8 mouse cellular contexts compared by ENCODE assay signal in the genomic region with DNA sequence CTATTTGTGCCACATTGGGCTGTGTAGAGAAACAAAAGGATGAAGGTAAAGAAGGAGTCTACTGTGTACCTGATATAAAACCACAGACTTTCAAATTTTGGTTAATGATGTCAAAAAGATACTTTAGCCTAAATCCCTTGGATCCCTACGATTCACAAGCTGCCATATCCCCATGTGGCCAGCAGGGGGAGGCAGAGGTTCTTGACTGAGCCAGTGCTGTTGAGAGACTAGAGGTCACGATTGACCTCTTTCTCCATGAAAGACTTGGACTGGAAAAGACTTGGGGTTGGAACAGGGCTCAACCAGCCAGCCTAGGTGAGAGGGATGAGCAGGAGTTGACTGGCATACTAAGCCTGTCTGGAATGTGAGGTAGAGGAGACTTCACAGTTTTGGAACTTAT. TPM values are rescaled to one million over a fixed set of nuclear protein-coding genes. Genes with fewer than 3 reads are reported as not detected.
DNase-seq lines count a peak whose midpoint lies in the region; ATAC-seq and TF ChIP-seq lines count a peak whose summit lies in the region.
"Had no signal": no experiment of that assay in that cellular context is flagged by ENCODE, and none has a peak within 500 bp of the region (broad histone marks: within the 10 kb centered on the region; RNA-seq: fewer than 3 reads in every experiment).

No protein-coding gene starts in this region.

- TF ChIP-seq POLR2A in CH12.LX (IDR thresholded peaks at IDR 0.05; ENCODE audit: low read depth, low read length), result no peak
- no peak for TF ChIP-seq POLR2A in brain, embryonic 14.5 days (IDR thresholded peaks at IDR 0.05; ENCODE audit: borderline replicate concordance, extremely low read depth, insufficient read depth, insufficient read length, poor library complexity, severe bottlenecking)

- H3K9me3 ChIP-seq in CH12.LX (replicated peaks; ENCODE audit: low read length), result no peaks in the 10 kb centered on the region
- no peaks in the 10 kb centered on the region for H3K9me3 ChIP-seq in lung, embryonic 14.5 days (ENCODE audit: low read depth, low read length)

- 2% methylated on average over 2 of the region's 2 CpGs for WGBS in lung, embryonic 14.5 days

- ATAC-seq in erythroid progenitor cell, adult 5-6 weeks (replicated peaks; ENCODE audit: low FRiP score, poor library complexity, severe bottlenecking), result peak; percentile 67
- no peak for ATAC-seq in lung, embryonic 14.5 days (ENCODE audit: insufficient read depth)

- in situ Hi-C loops in CH12.LX (cut with MboI; ENCODE audit: low pct_ligation_motif_present, low pct_unique_long_range_greater_than_20kb, low sequenced_read_pairs), result loop anchor here (25.0 kb wide), 1 partner anchor 108 kb away; no protein-coding TSS in a partner anchor

- no peak for TF ChIP-seq EP300 in CH12.LX (IDR thresholded peaks at IDR 0.05; ENCODE audit: low read length)

- no peaks in the 10 kb centered on the region for H3K79me3 ChIP-seq in C2C12 (ENCODE audit: low read depth)

- H3K36me3 ChIP-seq in C2C12 (ENCODE audit: control insufficient read depth, insufficient read depth), result no peaks in the 10 kb centered on the region
- no peaks in the 10 kb centered on the region for H3K36me3 ChIP-seq in CH12.LX (replicated peaks in 1 of 2; ENCODE audit: control insufficient read depth in 1 of 2, insufficient read depth in 1 of 2, low read length in 1 of 2)
- H3K36me3 ChIP-seq in lung, embryonic 14.5 days (ENCODE audit: insufficient read depth), result no peaks in the 10 kb centered on the region

- TF ChIP-seq CTCF in C2C12 (IDR thresholded peaks at IDR 0.05; ENCODE audit: control insufficient read depth, insufficient read depth, insufficient read length) (peak; percentile 35), CH12.LX (conservative IDR thresholded peaks at IDR 0.05 in 1 of 2, IDR thresholded peaks at IDR 0.05 in 1 of 2; ENCODE audit: low read depth in 2 of 2, low read length in 2 of 2) (peak; percentile 94 to 97)
- TF ChIP-seq CTCF in brain, embryonic 14.5 days (IDR thresholded peaks at IDR 0.05; ENCODE audit: borderline replicate concordance, extremely low read depth, insufficient read depth, insufficient read length), result peak; percentile 81; the same call in 1 of the 2 replicates
- peak; percentile 94 for TF ChIP-seq CTCF in lung, embryonic 14.5 days (IDR thresholded peaks at IDR 0.05; ENCODE audit: low read depth)

- dilution Hi-C loops in CH12.LX (cut with MboI; ENCODE audit: extremely low pct_ligation_motif_present, extremely low pct_unique_long_range_greater_than_20kb, low sequenced_read_pairs), result no loop called here

- no peak overlapping the region for H3ac ChIP-seq in C2C12 (ENCODE audit: control insufficient read depth, insufficient read length, low read depth)

- H3K79me2 ChIP-seq in C2C12 (ENCODE audit: control insufficient read depth, insufficient read depth) (no peaks in the 10 kb centered on the region), CH12.LX (replicated peaks; ENCODE audit: control insufficient read depth, extremely low read depth, insufficient read depth, poor library complexity, severe bottlenecking) (no peaks in the 10 kb centered on the region)

- H3K4me3 ChIP-seq in C2C12 (ENCODE audit: insufficient read depth, poor library complexity, severe bottlenecking) (no peak overlapping the region), CH12.LX (replicated peaks in 1 of 3; ENCODE audit: low read depth in 2 of 3, low read length in 2 of 3, poor library complexity in 1 of 3) (no peak overlapping the region)
- H3K4me3 ChIP-seq in lung, embryonic 14.5 days (ENCODE audit: low read depth, low read length), result no peak overlapping the region

- H3K9ac ChIP-seq in CH12.LX (ENCODE audit: insufficient read depth, low read depth), result no peak overlapping the region
- H3K9ac ChIP-seq in lung, embryonic 14.5 days, result no peak overlapping the region

- H3K27me3 ChIP-seq in C2C12 (ENCODE audit: control insufficient read depth, insufficient read depth, insufficient read length) (no peaks in the 10 kb centered on the region), CH12.LX (replicated peaks) (peaks cover 15% of the 10 kb centered on the region)
- H3K27me3 ChIP-seq in lung, embryonic 14.5 days (ENCODE audit: insufficient read depth, low read length), result no peaks in the 10 kb centered on the region

- TF ChIP-seq RAD21 in CH12.LX (IDR thresholded peaks at IDR 0.05; ENCODE audit: low read depth, low read length), result peak; percentile 84

- DNase-seq in CH12.LX (ENCODE audit: extremely low read depth), result peak; percentile 67
- peak; percentile 55 for DNase-seq in brain, embryonic 14.5 days (ENCODE audit: low read depth)
- DNase-seq in kidney, postnatal 4 days, result peak; percentile 83
- peak; percentile 82 for DNase-seq in lung, embryonic 14.5 days
- DNase-seq in skeletal muscle tissue, adult 2 months (ENCODE audit: low read depth, low spot score), result peak; percentile 9

- H3K4me1 ChIP-seq in CH12.LX (ENCODE audit: control insufficient read depth in 1 of 2, insufficient read depth in 2 of 2), result peaks cover 0 to 15% of the 10 kb centered on the region in 2 experiments; a peak in 2 of 4 replicates
- H3K4me1 ChIP-seq in lung, embryonic 14.5 days (ENCODE audit: insufficient read depth), result no peaks in the 10 kb centered on the region

- H3K27ac ChIP-seq in CH12.LX (ENCODE audit: insufficient read depth, low read depth), result no peak overlapping the region
- H3K27ac ChIP-seq in lung, embryonic 14.5 days (ENCODE audit: low read depth), result no peak overlapping the region

- no peak overlapping the region for H3K4me2 ChIP-seq in CH12.LX (ENCODE audit: insufficient read depth, low read depth, poor library complexity, severe bottlenecking)
- no peak overlapping the region for H3K4me2 ChIP-seq in lung, embryonic 14.5 days

TF ChIP-seq in C2C12, 6 proteins besides CTCF, POLR2A, EP300 and RAD21:
- TF ChIP-seq FOSL1 (IDR thresholded peaks at IDR 0.05; ENCODE audit: insufficient read depth, low read length, poor library complexity, severe bottlenecking) (no peak), MYOD1 (IDR thresholded peaks at IDR 0.05; ENCODE audit: control insufficient read depth, insufficient read length, low read depth) (no peak)

TF ChIP-seq in CH12.LX, 34 proteins besides CTCF, POLR2A, EP300 and RAD21 (continues in another document):
- TF ChIP-seq MAX (IDR thresholded peaks at IDR 0.05; ENCODE audit: low read length) (0 out of 2 replicates have a peak, but pooled peaks have one; percentile 23), RCOR1 (conservative IDR thresholded peaks at IDR 0.05; ENCODE audit: low read depth, low read length) (no peak), SIN3A (IDR thresholded peaks at IDR 0.05; ENCODE audit: low read length) (no peak), JUND (conservative IDR thresholded peaks at IDR 0.05; ENCODE audit: low read depth, low read length) (no peak), NELFE (IDR thresholded peaks at IDR 0.05; ENCODE audit: low read depth, low read length) (peak; percentile 34; the same call in 1 of the 2 replicates), HCFC1 (IDR thresholded peaks at IDR 0.05; ENCODE audit: low read depth, low read length) (no peak), MAZ (IDR thresholded peaks at IDR 0.05; ENCODE audit: low read depth, low read length) (0 out of 2 replicates have a peak, but pooled peaks have one; percentile 36)

RNA-seq across cellular contexts. Expression of a gene that starts 7.2 kb away (rescaled TPM):
- polyA plus RNA-seq in C2C12 (2012; fragmentation: generic; extraction: Trizol), result not detected
- total RNA-seq in CH12.LX (2012; rRNA removed), result not detected in 2 replicates
- not detected in 2 replicates for total RNA-seq in CH12.LX (2014; rRNA removed)
- not detected in 2 replicates for polyA plus RNA-seq in CH12.LX (2012; ENCODE audit: insufficient read length, low read depth)
- not detected in 2 replicates for polyA plus RNA-seq in brain, embryonic 14.5 days (2012; rRNA removed)
- total RNA-seq in erythroid progenitor cell, adult 5-6 weeks (2015; ENCODE audit: low replicate concordance), result not detected in 2 replicates
- total RNA-seq in erythroid progenitor cell, adult 5-6 weeks (2017; ENCODE audit: low replicate concordance), result not detected in 2 replicates
- not detected in 2 replicates for polyA plus RNA-seq in lung, embryonic 14.5 days (2014; fragmentation: Nextera tagmentation; extraction: Ambion mirVana)
- polyA plus RNA-seq: lung, embryonic 16.5 days had no signal

RNA-seq across cellular contexts. Expression of a gene that starts 29.6 kb away (rescaled TPM):
- polyA plus RNA-seq in C2C12 (2012; fragmentation: generic; extraction: Trizol) (not detected), CH12.LX (2012; ENCODE audit: insufficient read length, low read depth) (not detected in 2 replicates)
- total RNA-seq in CH12.LX (2012; rRNA removed) (not detected in 2 replicates), CH12.LX (2014; rRNA removed) (not detected in 2 replicates)
- polyA plus RNA-seq in brain, embryonic 14.5 days (2012; rRNA removed), result not detected in 2 replicates
- total RNA-seq in erythroid progenitor cell, adult 5-6 weeks (2015; ENCODE audit: low replicate concordance), result not detected in 2 replicates
- not detected in 2 replicates for total RNA-seq in erythroid progenitor cell, adult 5-6 weeks (2017; ENCODE audit: low replicate concordance)
- polyA plus RNA-seq in lung, embryonic 14.5 days (2014; fragmentation: Nextera tagmentation; extraction: Ambion mirVana), result not detected in 2 replicates
- polyA plus RNA-seq: lung, embryonic 16.5 days had no signal

RNA-seq across cellular contexts. Expression of a gene that starts 30.5 kb away (rescaled TPM):
- not detected for polyA plus RNA-seq in C2C12 (2012; fragmentation: generic; extraction: Trizol)
- not detected in 2 replicates for total RNA-seq in CH12.LX (2012; rRNA removed)
- total RNA-seq in CH12.LX (2014; rRNA removed), result not detected in 2 replicates
- not detected in 2 replicates for polyA plus RNA-seq in CH12.LX (2012; ENCODE audit: insufficient read length, low read depth)
- not detected in 2 replicates for polyA plus RNA-seq in brain, embryonic 14.5 days (2012; rRNA removed)
- not detected in 2 replicates for total RNA-seq in erythroid progenitor cell, adult 5-6 weeks (2015; ENCODE audit: low replicate concordance)
- total RNA-seq in erythroid progenitor cell, adult 5-6 weeks (2017; ENCODE audit: low replicate concordance), result not detected in 2 replicates
- not detected in 2 replicates for polyA plus RNA-seq in lung, embryonic 14.5 days (2014; fragmentation: Nextera tagmentation; extraction: Ambion mirVana)
- polyA plus RNA-seq: lung, embryonic 16.5 days had no signal

RNA-seq across cellular contexts. Expression of a gene that starts 44.6 kb away (rescaled TPM):
- polyA plus RNA-seq in C2C12 (2012; fragmentation: generic; extraction: Trizol) (not detected), CH12.LX (2012; ENCODE audit: insufficient read length, low read depth) (not detected in 2 replicates)
- total RNA-seq in CH12.LX (2012; rRNA removed) (not detected in 2 replicates), CH12.LX (2014; rRNA removed) (not detected in 2 replicates)
- polyA plus RNA-seq in brain, embryonic 14.5 days (2012; rRNA removed), result 0.15 TPM in 1 of 2 replicates, not detected in the other
- not detected in 2 replicates for total RNA-seq in erythroid progenitor cell, adult 5-6 weeks (2015; ENCODE audit: low replicate concordance)
- not detected in 2 replicates for total RNA-seq in erythroid progenitor cell, adult 5-6 weeks (2017; ENCODE audit: low replicate concordance)
- polyA plus RNA-seq in lung, embryonic 14.5 days (2014; fragmentation: Nextera tagmentation; extraction: Ambion mirVana), result not detected in 2 replicates
- polyA plus RNA-seq: lung, embryonic 16.5 days had no signal

RNA-seq across cellular contexts. Expression of a gene that starts 58.1 kb away (rescaled TPM):
- polyA plus RNA-seq in C2C12 (2012; fragmentation: generic; extraction: Trizol) (not detected), CH12.LX (2012; ENCODE audit: insufficient read length, low read depth) (not detected in 2 replicates)
- total RNA-seq in CH12.LX (2012; rRNA removed) (not detected in 2 replicates), CH12.LX (2014; rRNA removed) (not detected in 2 replicates)
- 0.04 TPM in 1 of 2 replicates, not detected in the other for polyA plus RNA-seq in brain, embryonic 14.5 days (2012; rRNA removed)
- total RNA-seq in erythroid progenitor cell, adult 5-6 weeks (2015; ENCODE audit: low replicate concordance), result 6.3 TPM in 1 of 2 replicates, not detected in the other
- total RNA-seq in erythroid progenitor cell, adult 5-6 weeks (2017; ENCODE audit: low replicate concordance), result not detected in 2 replicates
- polyA plus RNA-seq in lung, embryonic 14.5 days (2014; fragmentation: Nextera tagmentation; extraction: Ambion mirVana), result 0.25 and 0.38 TPM in 2 replicates

Comparison
In these comparisons a context has a peak if more than half of its experiments do, and no peak if none do; other contexts are left out.
1. CTCF ChIP-seq: peak in every context shown above with its lines; median percentile 96 in CH12.LX; 94 in lung, embryonic 14.5 days; 81 in brain, embryonic 14.5 days; 35 in C2C12.
2. DNase-seq: peak in every context shown above with its lines; median percentile 83 in kidney, postnatal 4 days; 82 in lung, embryonic 14.5 days; 67 in CH12.LX; 55 in brain, embryonic 14.5 days; 9 in skeletal muscle tissue, adult 2 months.